Mouse (Mus musculus): ENCODE measurements at regions not wholly inside any gene's neighbourhood (a gene's known extent, or its start where the extent isn't known, plus 50 kb on each side); places are given as distances from the start of the nearest gene placed in this dataset.
A peak's percentile ranks its signal among the peaks of the same experiment; 100 is the strongest.
"Not testable (repeated sequence)": the region's sequence is repeated elsewhere in the genome, so short reads cannot be mapped to it uniquely, and the experiment has no call there.

DNA sequence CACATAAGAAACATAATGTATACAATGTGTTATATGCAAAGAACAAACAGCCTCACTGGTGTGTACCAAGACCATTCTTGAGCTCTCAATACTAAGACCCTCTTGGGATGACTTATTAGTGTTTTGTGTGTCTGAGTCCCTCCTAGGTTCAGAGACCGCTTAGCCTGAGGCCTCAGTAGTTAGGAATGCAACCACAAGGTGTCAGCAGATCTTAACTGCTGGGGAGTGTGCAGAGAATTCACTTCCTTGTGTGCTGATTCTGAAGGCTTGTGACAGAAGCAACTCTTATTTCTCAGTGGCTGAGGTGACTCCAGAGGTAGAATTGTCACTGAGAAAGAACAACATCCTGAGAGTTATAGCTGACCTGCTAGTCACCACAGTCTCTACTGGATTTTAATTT lies 550.3 kb downstream of the Dad1 start:
- not testable (repeated sequence) for DNase-seq

DNA sequence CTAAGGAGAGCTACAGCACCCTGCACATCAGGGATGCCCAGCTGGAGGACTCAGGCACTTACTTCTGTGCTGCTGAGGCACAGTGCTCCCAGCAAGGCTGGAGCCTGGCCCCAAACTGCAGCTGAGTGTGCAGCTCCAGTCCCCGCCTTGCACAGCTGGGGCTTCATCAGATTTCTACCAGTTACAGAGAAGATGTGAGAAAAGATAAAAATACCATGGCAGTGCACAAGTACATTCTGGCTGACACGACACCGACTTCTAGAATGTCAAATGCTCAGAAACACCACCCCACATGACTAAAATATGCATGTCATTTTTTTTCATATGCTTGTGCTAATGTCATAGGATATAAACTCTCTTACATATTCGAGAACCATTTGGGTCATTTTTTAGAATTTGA lies 569.8 kb downstream of the Dad1 start:
- DNase-seq = not testable (repeated sequence)

DNA sequence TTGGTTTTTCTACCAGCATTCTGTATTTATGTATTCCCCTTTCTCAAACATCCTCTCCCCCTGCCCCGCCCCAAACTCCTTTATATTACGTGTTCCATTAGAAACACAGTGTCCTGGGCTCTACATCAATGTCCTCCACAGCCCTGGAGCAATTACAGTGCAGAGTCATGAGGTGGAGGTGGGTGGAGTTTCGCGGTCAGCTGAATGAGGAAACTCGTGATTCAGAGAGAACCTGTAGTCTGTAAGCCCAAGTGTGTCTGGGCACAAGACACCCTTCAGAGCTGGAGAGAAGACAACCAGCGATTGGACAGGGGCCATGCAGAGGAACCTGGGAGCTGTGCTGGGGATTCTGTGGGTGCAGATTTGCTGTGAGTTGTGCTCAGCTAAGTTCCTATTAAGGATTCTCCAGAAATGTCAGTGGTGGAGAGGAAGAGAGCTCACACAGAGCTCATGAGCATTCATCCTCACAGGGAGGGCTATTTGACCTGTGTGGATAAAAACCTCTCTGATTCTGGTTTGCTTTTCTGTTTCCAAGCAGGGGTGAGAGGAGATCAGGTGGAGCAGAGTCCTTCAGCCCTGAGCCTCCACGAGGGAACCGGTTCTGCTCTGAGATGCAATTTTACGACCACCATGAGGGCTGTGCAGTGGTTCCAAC lies 570.4 kb downstream of the Dad1 start:
- not testable (repeated sequence) for DNase-seq

DNA sequence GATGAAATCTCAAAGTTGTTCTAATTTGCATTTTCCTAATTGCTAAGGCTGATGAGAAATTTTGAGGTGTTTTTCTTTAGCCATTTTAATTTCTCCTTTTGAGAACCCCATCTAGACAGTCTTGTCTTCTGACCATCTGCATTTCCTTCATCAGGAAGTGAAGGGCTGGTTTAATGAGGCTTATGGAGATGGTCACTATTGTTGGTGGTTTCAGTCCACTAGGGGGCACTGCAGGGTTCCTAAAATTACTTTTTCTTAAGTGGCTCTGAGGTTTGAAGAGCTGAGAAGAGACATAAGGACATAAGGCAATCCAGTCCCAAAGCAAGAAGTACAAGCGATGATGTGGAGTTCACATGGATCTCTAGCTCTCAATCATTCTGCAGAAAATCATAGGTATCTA lies 571.2 kb downstream of the Dad1 start:
- DNase-seq = not testable (repeated sequence)

DNA sequence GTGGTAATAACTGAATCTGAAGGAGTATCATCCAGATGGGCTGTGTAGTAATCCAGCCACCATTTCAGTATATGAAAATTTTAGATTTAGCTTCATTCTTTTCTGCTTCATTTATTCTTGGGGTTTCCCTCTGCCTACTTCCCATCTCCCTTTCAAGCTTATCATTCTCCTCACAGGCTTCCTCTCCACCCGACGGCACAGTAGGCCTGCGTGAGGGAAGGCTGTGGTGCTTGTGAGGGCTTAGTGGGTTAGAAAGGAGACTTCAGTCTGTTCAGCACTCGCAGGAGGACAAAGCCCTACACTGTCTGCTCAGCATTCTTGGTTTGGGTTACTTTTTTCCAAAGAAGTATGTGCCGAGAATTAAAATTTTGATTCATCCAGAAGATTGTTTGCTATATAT lies 572.6 kb downstream of the Dad1 start:
- not testable (repeated sequence) for DNase-seq

DNA sequence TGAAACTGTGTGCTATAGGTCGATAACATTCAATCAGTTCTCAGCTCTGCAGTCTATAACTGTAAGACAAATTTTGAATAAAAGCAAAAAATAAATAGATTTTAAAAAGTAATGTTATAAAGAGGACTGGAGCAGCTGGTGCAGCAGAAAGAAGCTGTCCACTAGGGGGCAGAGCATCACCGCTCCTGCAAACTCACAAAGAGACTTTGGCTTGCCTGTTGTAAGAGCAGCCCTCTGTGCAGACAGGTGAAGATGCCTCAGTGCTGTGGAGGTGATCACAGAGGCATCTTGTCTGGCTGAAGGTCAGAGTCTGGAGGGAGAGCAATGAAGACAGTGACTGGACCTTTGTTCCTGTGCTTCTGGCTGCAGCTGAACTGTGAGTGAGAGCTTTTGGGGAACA lies 588.2 kb downstream of the Dad1 start:
- DNase-seq = peak; percentile 3

DNA sequence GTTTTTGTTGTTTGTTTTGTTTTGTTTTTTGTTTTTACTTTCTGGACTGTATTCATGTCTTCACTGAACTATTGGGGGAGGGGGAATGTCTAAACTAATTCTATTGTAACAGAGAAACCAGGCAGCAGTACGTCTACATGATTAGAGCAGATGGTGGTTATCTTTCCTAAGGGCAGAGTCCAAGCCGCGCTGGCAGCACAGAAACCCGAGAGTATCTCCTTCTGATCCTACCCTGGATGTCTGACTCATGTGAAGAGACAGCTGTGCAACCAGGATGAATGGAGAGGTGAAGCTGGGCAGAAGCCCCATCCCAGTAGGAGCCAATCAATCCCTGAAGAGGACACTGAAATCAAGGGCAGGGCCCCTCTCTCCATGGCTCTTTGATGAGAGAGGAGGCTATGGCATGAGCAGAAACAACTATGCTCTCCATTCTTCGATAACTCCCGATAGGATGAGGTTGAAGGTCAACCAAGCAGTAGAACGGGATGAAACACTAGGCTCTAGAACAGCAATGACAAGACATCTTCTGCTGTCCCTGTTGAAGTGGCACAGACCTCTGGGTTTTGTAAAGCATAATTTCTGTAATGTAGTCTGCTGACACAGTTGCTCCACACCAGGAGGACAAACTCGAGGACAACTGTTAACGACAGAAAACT lies 591.1 kb downstream of the Dad1 start:
- DNase-seq = not testable (repeated sequence)

DNA sequence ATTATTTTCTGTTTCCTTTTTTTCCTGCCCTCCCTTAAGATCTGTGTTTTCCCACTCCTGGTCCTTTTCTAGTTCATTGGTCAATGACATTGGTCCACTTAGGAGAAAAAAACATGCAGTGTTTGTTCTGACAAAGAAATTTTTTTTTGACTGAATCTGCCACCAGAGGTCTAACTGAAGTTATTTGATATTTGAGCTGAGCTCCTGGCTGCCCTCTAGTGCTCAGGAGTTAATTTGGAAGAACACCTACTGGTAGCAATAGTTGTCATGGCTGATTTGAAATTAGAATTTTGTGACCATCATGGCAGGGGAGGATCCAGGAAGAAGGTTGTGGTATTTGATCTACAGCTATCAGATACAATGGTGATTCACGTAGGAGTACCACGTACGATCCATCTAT lies 599.2 kb downstream of the Dad1 start:
- not testable (repeated sequence) for DNase-seq

DNA sequence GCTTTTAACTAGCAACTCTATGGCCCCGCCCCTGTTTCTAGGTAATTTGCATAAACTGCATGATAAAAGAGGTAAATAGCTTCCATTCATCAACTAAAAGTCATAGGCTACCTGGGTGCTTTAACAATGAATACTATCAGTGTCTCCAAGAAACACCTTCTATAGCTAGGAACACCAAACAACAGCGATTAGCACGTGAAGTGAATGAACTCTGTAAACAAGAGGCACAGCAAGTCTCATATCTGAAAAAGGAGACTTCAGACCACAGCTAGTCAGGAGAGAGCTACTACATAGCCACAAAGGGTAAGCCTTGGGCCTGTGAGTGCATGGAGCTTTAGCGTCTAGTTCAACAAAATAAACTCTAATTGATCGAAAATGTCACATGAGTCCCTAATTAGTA lies 602.8 kb downstream of the Dad1 start:
- not testable (repeated sequence) for DNase-seq

DNA sequence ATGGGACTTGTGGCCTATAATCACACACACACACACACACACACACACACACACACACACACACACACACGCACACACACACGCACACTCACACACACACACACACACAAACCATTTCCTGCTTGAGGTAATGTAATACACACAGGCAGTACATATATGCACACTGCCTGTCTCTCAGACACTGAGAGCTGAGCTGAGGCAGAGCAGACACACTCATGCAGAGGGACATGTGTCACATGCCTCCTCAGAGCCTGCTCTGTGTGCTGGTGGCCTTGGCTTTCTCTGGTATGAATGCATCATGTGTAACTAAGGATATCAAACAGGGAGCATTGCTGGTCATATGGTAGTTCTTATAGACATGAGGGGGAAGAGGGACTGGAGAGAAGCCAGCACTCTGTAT lies 604.7 kb downstream of the Dad1 start:
- not testable (repeated sequence) for DNase-seq

DNA sequence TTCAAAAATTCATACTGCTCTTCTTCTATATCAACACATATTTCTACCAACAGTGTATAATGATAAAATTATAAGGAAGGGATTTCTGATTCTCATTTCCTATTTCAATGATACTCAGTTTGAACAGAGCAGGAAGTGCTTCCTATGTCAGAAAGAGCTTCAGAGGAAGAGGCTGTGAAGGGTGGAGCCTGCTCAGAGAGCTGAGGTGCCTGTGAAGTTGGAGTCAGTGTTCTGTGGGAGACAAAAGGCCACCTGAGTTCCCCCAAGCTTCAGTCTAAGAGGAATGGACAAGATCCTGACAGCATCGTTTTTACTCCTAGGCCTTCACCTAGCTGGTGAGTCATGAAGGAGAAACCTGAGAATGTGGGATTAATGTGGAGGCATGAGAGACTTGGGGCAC lies 613.5 kb downstream of the Dad1 start:
- DNase-seq = not testable (repeated sequence)

DNA sequence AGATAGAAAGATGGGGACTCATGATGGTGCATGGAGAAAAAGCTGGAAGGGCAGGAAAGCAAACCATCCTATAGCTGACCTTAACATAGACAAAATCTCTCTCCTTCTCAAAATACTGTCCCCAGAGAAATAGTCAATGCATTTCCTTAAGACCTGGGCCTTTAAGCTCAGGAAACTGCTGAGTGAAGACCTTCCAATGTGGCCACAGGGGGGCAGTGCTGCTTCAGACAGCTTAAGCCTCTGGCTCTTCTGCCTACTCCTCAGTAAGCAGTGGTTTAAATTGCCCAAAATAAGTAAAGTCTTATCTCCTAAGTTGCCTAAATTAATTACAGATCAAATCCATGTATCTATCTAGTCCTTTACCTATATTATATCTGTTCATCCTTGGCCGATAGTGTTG lies 616.2 kb downstream of the Dad1 start:
- not testable (repeated sequence) for DNase-seq

DNA sequence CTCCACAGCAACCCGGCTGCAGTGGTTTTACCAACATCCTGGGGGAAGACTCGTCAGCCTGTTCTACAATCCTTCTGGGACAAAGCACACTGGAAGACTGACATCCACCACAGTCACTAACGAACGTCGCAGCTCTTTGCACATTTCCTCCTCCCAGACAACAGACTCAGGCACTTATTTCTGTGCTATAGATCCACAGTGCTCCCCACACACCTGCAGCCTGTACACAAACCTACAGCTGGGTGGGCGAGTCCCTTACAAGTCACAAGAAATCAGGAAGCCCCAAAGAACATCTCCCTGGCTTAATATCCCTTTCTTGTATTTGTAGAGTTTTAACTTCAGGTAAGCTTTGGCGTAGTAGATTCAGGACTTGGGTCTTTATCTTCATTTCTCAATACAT lies 618.7 kb downstream of the Dad1 start:
- DNase-seq = not testable (repeated sequence)

DNA sequence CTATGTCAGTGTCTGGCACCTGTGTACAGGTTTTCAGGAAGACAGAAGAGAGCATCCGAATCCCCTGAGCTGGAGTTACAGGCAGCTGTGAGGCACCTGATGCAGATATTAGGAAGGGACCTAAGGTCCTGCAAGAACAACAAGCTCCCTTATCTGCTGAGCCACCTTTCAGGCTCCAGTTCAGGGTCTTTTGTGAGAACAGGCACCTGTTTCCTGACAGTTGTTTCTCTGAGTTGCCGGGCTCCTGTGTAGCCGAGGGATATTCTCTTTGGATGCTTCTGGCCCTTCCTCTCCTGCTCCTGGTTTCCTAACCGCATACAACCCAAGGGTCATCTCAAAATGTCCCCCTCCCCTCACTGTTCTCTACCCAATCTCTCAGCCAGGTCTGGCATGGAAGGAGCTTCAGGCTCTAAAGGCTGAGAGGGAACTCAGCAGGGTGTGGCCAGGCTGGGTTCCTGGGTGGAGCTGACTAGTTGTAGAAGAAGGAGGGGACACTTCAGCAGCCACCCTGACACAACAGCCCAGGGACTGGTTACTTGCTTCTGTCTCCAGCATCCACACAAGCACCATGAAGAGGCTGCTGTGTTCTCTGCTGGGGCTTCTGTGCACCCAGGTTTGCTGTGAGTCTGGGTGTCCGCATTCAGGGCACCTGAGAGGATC lies 619.5 kb downstream of the Dad1 start:
- DNase-seq = not testable (repeated sequence)

DNA sequence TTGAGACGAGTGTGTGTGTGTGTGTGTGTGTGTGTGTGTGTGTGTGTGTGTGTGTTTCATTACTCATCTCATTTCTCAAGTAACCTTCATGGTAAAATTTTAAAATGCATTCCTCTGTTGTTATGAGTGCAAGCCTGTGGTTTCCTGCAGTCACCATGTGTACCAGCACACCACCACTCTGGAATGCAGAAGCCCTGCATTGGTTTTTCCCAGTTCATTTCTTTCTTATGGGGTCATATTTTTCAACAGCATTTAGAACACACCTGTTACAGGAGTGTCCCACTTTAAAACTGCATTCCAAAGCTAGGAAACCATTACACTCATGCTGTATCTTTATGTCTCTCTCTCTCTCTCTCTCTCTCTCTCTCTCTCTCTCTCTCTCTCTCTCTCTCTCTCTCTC lies 620.2 kb downstream of the Dad1 start:
- DNase-seq = not testable (repeated sequence)

DNA sequence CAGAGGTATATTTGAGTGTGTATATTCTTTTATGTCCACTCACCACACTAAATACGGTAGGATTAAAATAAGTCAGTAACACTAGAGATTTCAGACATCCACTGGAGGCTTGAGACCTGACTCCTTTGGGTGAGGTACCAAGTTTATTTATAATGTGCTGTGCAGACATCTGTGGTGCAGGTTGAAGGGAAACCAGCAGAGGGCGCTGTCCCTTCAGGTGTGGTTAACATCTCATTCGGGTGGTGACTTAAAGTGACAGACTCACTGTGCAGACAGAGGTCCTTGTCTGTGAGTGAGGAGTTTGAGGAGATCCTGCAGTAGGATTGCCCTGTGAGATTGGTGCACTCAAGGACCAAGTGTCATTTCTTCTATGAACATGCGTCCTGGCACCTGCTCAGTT lies 632.5 kb downstream of the Dad1 start:
- not testable (repeated sequence) for DNase-seq

DNA sequence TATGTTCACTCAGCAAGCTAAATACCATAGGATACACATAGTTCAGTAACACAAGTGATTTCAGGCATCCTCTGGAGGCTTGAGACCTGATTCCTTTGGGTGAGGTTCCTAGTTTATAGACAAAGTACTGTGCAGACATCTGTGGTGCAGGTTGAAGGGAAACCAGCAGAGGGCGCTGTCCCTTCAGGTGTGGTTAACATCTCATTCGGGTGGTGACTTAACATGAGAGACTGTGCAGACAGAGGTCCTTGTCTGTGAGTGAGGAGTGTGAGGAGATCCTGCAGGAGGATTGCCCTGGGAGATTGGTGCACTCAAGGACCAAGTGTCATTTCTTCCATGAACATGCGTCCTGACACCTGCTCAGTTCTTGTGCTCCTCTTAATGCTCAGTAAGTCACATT lies 637.8 kb downstream of the Dad1 start:
- DNase-seq = not testable (repeated sequence)

DNA sequence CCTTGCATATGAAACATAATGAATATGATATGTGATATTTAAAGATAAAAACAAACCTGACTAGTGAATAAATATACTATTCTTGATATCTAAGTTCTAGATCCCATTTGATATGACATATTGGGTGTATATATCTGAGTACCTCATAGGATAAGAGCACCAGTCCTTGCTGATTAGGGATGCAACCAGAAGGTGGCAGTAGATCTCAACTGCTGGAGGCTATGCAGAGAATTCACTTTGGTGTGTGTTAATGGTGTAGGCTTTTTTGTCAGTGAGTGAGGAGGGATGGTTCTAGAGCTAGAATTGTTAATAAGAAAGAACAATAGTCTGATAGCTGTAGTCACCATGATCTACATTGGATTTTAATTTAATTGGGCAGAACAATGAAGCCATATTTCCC lies 639.6 kb downstream of the Dad1 start:
- no peak for DNase-seq

DNA sequence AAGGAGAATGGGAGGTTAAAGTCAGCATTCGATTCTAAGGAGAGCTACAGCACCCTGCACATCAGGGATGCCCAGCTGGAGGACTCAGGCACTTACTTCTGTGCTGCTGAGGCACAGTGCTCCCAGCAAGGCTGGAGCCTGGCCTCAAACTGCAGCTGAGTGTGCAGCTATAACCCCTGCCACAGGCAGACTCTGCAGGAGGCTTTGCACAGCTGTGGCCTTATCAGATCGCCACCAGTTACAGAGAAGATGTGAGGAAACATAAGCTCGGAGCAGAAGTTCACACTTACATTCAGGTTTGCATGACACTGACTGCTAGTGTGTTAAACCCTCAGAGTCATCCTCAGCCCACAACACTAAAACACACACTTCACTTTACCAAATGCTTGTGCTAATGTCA lies 654.6 kb downstream of the Dad1 start:
- DNase-seq = not testable (repeated sequence)

DNA sequence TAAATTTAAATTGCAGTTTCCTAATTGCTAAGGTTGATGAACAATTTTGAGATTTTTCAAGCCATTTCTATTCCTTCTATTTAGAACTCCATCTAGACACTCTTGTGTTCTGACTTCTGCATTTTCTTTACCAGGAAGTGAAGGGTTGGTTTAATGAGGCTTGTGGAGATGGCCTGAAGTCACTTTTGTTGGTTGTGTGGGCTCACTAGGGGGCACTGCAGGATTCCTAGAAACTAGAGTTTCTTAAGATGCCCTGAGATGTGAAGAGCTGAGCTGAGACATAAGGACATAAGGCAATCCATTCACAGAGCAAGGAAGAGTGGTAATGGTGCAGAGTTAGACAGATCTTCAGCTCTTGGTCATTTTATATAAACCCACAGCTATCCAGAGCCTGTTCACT lies 656.6 kb downstream of the Dad1 start:
- DNase-seq = not testable (repeated sequence)

DNA sequence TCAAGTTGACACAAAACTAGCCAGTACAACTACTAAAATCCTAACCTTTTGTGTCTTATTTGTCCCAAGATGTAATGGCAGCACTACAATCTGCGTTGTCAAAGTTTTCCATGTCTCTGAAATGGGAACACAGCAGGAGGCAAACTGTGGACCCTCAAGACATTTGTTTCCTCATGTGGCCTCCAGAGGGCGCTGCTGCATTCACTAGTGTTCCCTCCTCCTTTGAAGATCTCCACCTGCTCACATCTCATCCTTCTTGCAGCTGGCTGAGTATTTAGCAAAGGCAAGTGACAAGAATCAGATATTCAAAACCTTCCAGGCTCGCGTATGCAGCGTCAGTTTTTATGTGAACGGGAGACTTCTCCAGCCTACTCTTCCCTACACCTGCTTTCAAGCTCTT lies 663.3 kb downstream of the Dad1 start:
- not testable (repeated sequence) for DNase-seq

DNA sequence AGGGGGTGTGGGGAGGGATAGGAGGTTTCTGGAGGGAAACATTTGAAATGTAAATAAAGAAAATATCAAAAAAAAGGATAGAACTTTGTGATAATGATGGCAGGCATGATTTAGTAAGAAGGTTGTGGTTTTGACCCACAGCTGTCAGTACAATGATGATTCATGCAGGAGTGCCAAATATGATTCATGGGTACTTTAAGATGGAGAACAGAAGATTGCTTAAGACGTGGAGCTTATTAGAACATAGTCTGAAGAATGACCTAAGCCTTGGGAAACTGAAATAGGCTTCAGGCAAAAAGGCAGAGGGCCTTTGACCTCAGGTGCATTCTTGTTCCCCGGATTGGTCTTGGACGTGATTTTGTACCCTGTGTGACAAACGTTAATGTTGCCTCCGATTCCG lies 671.4 kb downstream of the Dad1 start:
- DNase-seq = not testable (repeated sequence)

DNA sequence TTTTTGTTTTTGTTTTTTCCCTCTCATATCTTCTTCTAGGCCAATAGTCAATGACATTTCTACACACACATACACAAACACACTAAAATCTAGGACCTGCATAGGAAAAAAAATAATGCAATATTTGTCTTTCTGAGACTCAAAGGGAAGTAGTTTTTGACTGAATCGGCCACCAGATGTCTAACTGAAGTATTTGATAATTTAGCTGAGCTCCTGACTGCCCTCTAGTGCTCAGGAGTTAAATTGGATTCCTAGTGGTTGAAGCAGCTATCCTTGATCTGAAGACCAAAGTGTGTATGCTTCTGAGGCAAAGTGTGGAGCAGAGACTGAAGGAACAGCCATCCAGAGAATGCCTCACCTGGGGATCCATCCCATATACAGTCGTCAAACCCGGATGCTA lies 672.2 kb downstream of the Dad1 start:
- not testable (repeated sequence) for DNase-seq

DNA sequence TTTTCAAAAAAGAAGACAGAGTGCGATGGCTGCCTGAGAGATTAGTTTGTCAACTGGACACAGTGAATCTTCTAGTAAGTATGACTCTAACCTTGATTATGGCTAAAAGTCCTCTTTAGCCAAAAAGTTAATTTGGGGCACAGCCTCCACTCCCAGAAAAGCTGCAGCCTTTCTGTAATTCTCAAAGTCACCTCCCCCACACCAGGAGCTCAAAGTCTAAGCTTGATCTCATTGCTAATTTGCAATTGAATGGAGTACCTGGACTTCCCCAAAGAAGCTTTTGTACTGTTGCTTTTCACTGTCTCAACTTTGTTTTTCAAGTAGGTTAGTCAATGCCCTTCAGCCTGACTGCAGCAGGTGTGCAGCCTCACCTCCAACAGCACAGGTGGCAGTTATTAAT lies 677.0 kb downstream of the Dad1 start:
- DNase-seq = not testable (repeated sequence)

Data from gastrocnemius, postnatal 10 days (tissue).